Mouse (Mus musculus) forebrain, embryonic 11.5 days (tissue): ENCODE measurements around the gene Ptpn13. TPM values are rescaled to one million over a fixed set of nuclear protein-coding genes. Genes with fewer than 3 reads are reported as not detected.

Source experiments
- ATAC-seq: fragments of 200-750 bp; cut with Nextera tagmentation; replicated peaks from 2 replicates; pipeline ENCODE4 v1.8.0; 2017; ENCODE audit warnings: moderate TSS enrichment; ENCODE audit not compliant: low FRiP score
- DNase-seq: peaks from one replicate; pipeline ENCODE4 v3.0.0-alpha.2; 2017; ENCODE audit warnings: low spot score
- H3K27ac ChIP-seq: fragments of 300-500 bp; sonication (generic); 2 replicates; pipeline ENCODE4 v1.5.1; 2014; ENCODE audit warnings: low read depth, low read length
- H3K27me3 ChIP-seq: fragments of 300-500 bp; sonication (generic); 2 replicates; pipeline ENCODE4 v1.6.1; 2014; ENCODE audit warnings: mild to moderate bottlenecking, low read length, mixed read lengths; ENCODE audit not compliant: control insufficient read depth, insufficient read depth
- H3K36me3 ChIP-seq: fragments of 300-500 bp; sonication (generic); 2 replicates; pipeline ENCODE4 v1.6.1; 2014; ENCODE audit warnings: mild to moderate bottlenecking, low read length, moderate library complexity, mixed read lengths; ENCODE audit not compliant: control insufficient read depth, insufficient read depth
- H3K4me1 ChIP-seq: fragments of 300-500 bp; sonication (generic); replicated peaks from 2 replicates; pipeline ENCODE4 v1.6.1; 2014; ENCODE audit warnings: low read length, mixed read lengths; ENCODE audit not compliant: control insufficient read depth, insufficient read depth
- H3K4me2 ChIP-seq: fragments of 300-500 bp; sonication (generic); 2 replicates; pipeline ENCODE4 v1.6.1; 2014; ENCODE audit warnings: low read depth, mild to moderate bottlenecking, low read length, moderate library complexity, mixed read lengths; ENCODE audit not compliant: severe bottlenecking
- H3K4me3 ChIP-seq: fragments of 300-500 bp; sonication (generic); 2 replicates; pipeline ENCODE4 v1.5.1; 2014; ENCODE audit warnings: low read depth, low read length
- H3K9ac ChIP-seq: fragments of 300-500 bp; sonication (generic); 2 replicates; pipeline ENCODE4 v1.6.1; 2014; ENCODE audit warnings: low read length
- H3K9me3 ChIP-seq: fragments of 300-500 bp; sonication (generic); 2 replicates; pipeline ENCODE4 v1.6.1; 2016; ENCODE audit warnings: low read length, mixed read lengths; ENCODE audit not compliant: control insufficient read depth
- WGBS: fragments of 180-500 bp; shearing (Covaris S2); extraction: QIAGEN DNeasy Blood & Tissue Kit; methylation state at CpG from one replicate; pipeline ENCODE4 v1.1.7; 2014; 5-methylcytosine and 5-hydroxymethylcytosine counted together
- polyA plus RNA-seq: library from polyadenylated mRNA; unstranded; fragments of >200 nt; fragmentation: Nextera tagmentation; extraction: Ambion mirVana; gene quantifications from 2 replicates; pipeline ENCODE4 v1.2.1, GENCODE M21; 2014

Ptpn13 gene
- polyA plus RNA-seq, 1 experiment from 2014 or later = 20.3 TPM

DNA sequence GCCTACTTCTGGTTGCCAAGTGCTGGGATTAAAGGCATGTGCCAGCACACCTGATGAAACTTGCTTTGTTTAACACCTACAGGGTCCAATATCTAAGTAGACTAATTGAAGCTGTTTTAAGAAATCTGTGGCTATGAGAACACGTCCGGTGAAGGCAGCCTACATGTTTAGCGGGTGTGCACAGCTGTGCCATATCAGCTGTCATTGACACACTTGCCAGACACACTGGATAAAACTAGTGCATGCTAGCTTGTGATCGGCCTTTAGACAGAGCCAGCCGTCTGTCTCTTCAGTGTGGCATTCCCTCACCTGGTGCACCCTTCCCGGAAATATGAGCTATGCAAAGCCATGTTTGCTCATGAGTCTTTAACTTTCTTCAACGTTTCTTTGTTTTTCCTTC is 166.9 kb downstream of the Ptpn13 start:
- Histone ChIP-seq H3K27ac (no peak overlapping the region), H3K4me1 (no peaks in the 10 kb centered on the region), H3K9me3 (no peaks in the 10 kb centered on the region), H3K4me3 (no peak overlapping the region), H3K4me2 (no peak overlapping the region), H3K27me3 (no peaks in the 10 kb centered on the region), H3K9ac (no peak overlapping the region), H3K36me3 (no peaks in the 10 kb centered on the region; the same call in 1 of the 2 replicates)
- WGBS = 90% methylated on average over 7 of the region's 7 CpGs
- no peak for ATAC-seq
- no peak for DNase-seq

DNA sequence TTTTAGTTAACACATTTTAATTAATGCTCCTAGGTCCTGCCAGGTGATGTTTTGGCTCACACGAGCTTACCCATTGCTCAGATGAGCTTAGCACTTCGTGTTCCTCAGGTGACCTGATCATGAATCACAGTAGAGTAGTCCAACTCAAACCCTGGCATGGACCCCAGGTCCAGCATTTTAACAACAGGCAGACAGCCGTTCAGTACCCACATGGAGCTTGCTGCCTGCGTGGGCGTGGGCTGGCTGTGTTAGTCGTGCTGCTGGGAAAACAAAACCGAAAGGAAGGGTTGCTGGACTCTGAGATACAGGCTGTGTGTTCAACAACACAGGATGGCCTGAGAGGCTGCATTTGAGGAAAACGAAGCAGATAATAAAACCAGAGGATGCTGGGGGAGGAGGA is 167.7 kb downstream of the Ptpn13 start:
- H3K9me3 ChIP-seq = no peaks in the 10 kb centered on the region
- no peak for DNase-seq
- no peak overlapping the region for H3K4me2 ChIP-seq
- no peak overlapping the region for H3K9ac ChIP-seq
- H3K36me3 ChIP-seq = no peaks in the 10 kb centered on the region; the same call in 1 of the 2 replicates
- H3K4me3 ChIP-seq = no peak overlapping the region
- no peak for ATAC-seq
- 90% methylated on average over 8 of the region's 8 CpGs for WGBS
- H3K4me1 ChIP-seq = no peaks in the 10 kb centered on the region
- H3K27me3 ChIP-seq = no peaks in the 10 kb centered on the region
- no peak overlapping the region for H3K27ac ChIP-seq

DNA sequence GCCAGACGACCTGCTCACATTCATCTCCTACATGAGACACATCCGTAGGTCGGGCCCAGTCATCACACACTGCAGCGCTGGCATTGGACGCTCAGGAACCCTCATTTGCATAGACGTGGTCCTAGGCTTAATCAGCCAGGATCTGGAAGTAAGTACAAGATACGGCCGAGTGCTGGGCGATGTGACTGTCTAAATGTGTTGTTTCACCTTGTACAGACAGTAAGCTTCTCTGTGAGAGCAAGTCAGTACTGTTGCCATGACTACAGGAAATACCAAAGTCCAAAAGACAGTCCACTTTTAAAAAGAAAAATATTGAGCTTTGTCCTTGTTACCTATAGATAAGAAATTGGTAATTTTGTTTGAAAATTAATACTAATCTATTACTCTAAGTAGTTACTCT is 168.6 kb downstream of the Ptpn13 start:
- ATAC-seq = no peak
- WGBS = 88% methylated on average over 9 of the region's 9 CpGs
- Histone ChIP-seq H3K9ac (no peak overlapping the region), H3K4me2 (no peak overlapping the region), H3K9me3 (no peaks in the 10 kb centered on the region), H3K36me3 (no peaks in the 10 kb centered on the region), H3K27me3 (no peaks in the 10 kb centered on the region), H3K4me3 (no peak overlapping the region), H3K4me1 (no peaks in the 10 kb centered on the region), H3K27ac (no peak overlapping the region)
- no peak for DNase-seq

DNA sequence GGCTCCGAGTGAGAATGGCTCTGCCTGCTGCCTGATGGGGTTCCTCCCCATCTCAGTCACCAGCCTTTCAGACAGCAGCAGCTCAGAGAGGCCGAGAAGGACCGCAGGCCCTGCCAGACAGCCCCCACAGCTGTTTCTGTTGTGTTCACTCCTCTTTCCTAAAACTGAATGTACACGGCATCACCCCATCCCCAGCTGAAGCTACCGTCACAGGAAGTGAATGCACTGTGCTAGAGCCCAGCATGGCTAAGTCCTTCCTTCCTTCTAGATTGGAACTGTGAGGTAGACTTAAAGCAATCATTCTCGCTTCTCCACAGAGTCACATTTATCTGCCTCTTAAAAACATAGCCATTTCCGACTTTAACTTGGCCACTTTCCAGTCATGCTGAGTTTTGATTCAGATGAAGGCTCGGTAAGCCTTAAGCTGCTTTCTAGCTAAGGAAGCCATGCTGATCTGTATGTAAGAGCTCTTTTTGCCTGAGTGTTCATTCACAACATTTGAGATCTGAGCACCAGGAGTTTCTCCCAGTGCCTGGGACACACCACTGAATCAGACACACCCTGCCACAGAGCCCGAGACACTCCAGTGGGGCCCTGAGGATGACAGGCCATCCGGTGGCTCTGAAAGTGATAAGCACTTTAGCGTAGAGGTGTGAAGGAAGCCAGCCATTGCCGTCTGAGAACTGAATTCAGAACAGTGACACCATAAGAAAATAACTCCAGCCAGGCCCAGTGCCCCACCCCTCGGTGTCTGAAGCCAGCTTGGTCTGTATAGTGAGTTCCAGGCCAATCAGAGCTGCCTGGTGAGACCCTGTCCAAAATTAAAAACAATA is 170.6 kb downstream of the Ptpn13 start:
- Histone ChIP-seq H3K27me3 (no peaks in the 10 kb centered on the region), H3K4me2 (no peak overlapping the region), H3K4me3 (no peak overlapping the region), H3K9me3 (no peaks in the 10 kb centered on the region), H3K9ac (no peak overlapping the region), H3K27ac (no peak overlapping the region), H3K4me1 (no peaks in the 10 kb centered on the region), H3K36me3 (no peaks in the 10 kb centered on the region; the same call in 1 of the 2 replicates)
- DNase-seq = no peak
- WGBS = 85% methylated on average over 13 of the region's 13 CpGs
- ATAC-seq = no peak

DNA sequence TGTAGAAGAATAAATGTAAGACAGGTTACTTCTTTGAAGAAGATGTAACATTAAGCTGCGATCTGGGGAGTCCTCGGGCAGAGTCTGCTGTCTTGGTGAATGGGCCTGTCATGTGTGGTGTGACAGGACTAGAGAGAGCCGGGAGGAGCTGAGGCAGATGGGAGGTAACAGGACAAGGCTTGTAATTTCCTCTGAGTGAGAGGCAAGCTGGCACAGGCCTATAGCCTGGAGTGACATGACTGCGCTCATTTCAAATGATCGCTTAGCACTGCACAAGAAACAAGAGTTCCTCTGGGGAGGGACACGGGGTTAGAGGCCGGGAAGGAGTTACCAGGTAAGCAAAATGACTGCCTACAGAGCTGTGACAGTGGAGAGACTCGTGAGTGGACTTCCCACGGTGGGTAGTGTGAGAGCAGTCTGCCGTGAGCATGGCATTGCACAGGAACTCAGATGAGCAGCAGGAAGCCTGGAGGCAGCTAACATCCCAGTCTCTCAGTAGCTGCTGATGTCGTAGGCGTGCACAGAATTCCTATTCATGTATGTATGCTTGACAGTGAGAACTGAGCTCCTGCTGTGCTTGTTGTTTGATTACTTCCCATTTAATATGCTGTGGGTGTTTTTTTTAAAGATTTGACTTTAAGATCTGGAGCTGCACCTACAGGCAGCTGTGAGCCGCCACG is 171.6 kb downstream of the Ptpn13 start:
- Histone ChIP-seq H3K4me2 (no peak overlapping the region), H3K27ac (no peak overlapping the region; the same call in 1 of the 2 replicates), H3K27me3 (no peaks in the 10 kb centered on the region), H3K9ac (no peak overlapping the region), H3K9me3 (no peaks in the 10 kb centered on the region), H3K36me3 (no peaks in the 10 kb centered on the region; the same call in 1 of the 2 replicates), H3K4me3 (no peak overlapping the region), H3K4me1 (no peaks in the 10 kb centered on the region)
- WGBS = 79% methylated on average over 14 of the region's 14 CpGs
- ATAC-seq = 0 out of 2 replicates have a peak, but pooled peaks have one; percentile 39
- DNase-seq = no peak

DNA sequence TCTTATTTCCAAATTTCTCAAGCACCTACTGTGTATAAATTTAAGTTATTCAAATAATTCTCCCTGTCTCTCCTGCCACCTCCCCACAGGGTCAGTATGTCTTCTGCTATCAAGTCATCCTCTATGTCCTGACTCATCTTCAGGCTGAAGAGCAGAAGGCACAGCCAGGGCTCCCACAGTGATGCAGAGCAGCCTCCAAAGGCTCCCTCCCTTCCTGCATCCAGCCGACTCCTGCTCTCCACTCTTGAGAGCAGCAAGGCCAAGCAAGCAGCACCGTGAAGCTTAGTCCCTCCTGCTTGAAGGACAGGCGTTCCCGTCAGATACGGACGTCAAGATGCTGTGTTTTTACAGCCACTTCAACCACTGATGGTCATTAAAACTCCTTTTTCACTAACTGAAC is 172.6 kb downstream of the Ptpn13 start:
- Histone ChIP-seq H3K4me3 (no peak overlapping the region), H3K27ac (no peak overlapping the region), H3K9me3 (no peaks in the 10 kb centered on the region), H3K9ac (no peak overlapping the region), H3K4me2 (no peak overlapping the region), H3K36me3 (no peaks in the 10 kb centered on the region; the same call in 1 of the 2 replicates), H3K27me3 (no peaks in the 10 kb centered on the region), H3K4me1 (no peaks in the 10 kb centered on the region)
- ATAC-seq (no peak), DNase-seq (no peak)
- 67% methylated on average over 6 of the region's 6 CpGs for WGBS

DNA sequence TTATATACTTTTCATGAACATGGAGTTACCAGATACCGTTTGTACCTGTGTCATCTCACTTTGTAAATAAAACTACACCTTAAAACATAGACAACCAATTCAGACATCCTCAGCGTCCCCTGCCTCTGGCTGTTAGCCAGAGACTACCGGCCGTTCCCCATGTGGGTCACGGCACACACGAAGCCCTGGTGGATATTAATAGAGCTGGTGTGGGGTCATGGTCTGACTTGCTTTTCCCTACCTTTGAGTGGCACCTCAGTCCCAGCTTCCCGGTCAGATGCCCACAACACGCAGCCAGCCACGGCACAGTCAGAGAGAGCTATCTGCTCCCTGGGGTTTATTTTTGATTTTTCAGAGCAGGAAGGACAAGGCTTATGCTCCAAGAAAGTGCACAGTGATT is 173.3 kb downstream of the Ptpn13 start:
- WGBS = 93% methylated on average over 9 of the region's 9 CpGs
- Histone ChIP-seq H3K4me1 (peaks cover 2% of the 10 kb centered on the region; the same call in 1 of the 2 replicates), H3K9me3 (no peaks in the 10 kb centered on the region), H3K4me2 (no peak overlapping the region), H3K27me3 (no peaks in the 10 kb centered on the region), H3K4me3 (no peak overlapping the region), H3K36me3 (no peaks in the 10 kb centered on the region; the same call in 1 of the 2 replicates), H3K9ac (no peak overlapping the region), H3K27ac (no peak overlapping the region)
- ATAC-seq = no peak
- no peak for DNase-seq

DNA sequence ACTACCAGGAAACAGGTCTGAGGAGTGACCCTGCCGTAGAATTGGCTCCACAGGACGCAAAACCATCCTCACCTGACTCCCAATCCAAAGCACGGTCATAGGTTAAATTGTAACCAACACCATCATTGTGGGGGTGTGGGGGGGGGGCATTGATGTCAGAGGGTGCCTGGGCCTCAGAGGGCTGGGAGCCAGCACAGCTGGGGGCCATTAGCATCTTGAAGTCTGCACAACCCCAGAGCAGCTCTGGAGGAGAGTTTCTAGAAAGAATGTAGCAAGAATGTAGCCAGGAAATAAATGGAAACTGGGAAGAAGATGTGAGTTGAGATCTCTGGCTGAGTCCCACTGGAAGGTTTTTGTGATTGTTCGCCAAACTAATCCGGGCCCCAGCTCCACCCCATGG is 173.9 kb downstream of the Ptpn13 start:
- Histone ChIP-seq H3K4me3 (no peak overlapping the region), H3K27me3 (no peaks in the 10 kb centered on the region), H3K9me3 (no peaks in the 10 kb centered on the region), H3K4me1 (peaks cover 3% of the 10 kb centered on the region; the same call in 1 of the 2 replicates), H3K4me2 (no peak overlapping the region), H3K9ac (no peak overlapping the region), H3K36me3 (no peaks in the 10 kb centered on the region; the same call in 1 of the 2 replicates), H3K27ac (no peak overlapping the region)
- DNase-seq (no peak), ATAC-seq (no peak)
- WGBS = 84% methylated on average over 5 of the region's 5 CpGs
